Mouse (Mus musculus) liver, embryonic 16.5 days (tissue): ENCODE measurements around the gene Rubcn. TPM values are rescaled to one million over a fixed set of nuclear protein-coding genes. Genes with fewer than 3 reads are reported as not detected.

Experiments used
- ATAC-seq: fragments of 200-750 bp; cut with Nextera tagmentation; 2 replicates; pipeline ENCODE4 v1.8.0; 2017; ENCODE audit warnings: low read depth, mild to moderate bottlenecking, moderate number of reproducible peaks, moderate library complexity
- H3K27ac ChIP-seq: fragments of 300-500 bp; sonication (generic); 2 replicates; pipeline ENCODE4 v1.5.1; 2014; ENCODE audit warnings: mild to moderate bottlenecking, low read length
- H3K27me3 ChIP-seq: fragments of 300-500 bp; sonication (generic); 2 replicates; pipeline ENCODE4 v1.6.1; 2014; ENCODE audit warnings: low read depth, low read length, mixed read lengths; ENCODE audit not compliant: control insufficient read depth, insufficient read depth
- H3K36me3 ChIP-seq: fragments of 300-500 bp; sonication (generic); 2 replicates; pipeline ENCODE4 v1.6.1; 2014; ENCODE audit warnings: mild to moderate bottlenecking; ENCODE audit not compliant: control insufficient read depth, insufficient read depth
- H3K4me1 ChIP-seq: fragments of 300-500 bp; sonication (generic); 2 replicates; pipeline ENCODE4 v1.6.1; 2014; ENCODE audit warnings: low read depth, low read length, mixed read lengths; ENCODE audit not compliant: control insufficient read depth
- H3K4me2 ChIP-seq: fragments of 300-500 bp; sonication (generic); 2 replicates; pipeline ENCODE4 v1.6.1; 2014; ENCODE audit warnings: low read depth, low read length, mixed read lengths
- H3K4me3 ChIP-seq: fragments of 300-500 bp; sonication (generic); 2 replicates; pipeline ENCODE4 v1.5.1; 2014; ENCODE audit warnings: low read depth, mild to moderate bottlenecking, low read length
- H3K9ac ChIP-seq: fragments of 300-500 bp; sonication (generic); 2 replicates; pipeline ENCODE4 v1.6.1; 2014; ENCODE audit warnings: low read depth, low read length
- H3K9me3 ChIP-seq: fragments of 300-500 bp; sonication (generic); replicated peaks from 2 replicates; pipeline ENCODE4 v1.6.1; 2016; ENCODE audit warnings: low read length; ENCODE audit not compliant: control insufficient read depth
- WGBS: fragments of 180-500 bp; shearing (Covaris S2); extraction: QIAGEN DNeasy Blood & Tissue Kit; methylation state at CpG from one replicate; pipeline ENCODE4 v1.1.7; 2014; ENCODE audit not compliant: insufficient replicate concordance; 5-methylcytosine and 5-hydroxymethylcytosine counted together
- polyA plus RNA-seq: library from polyadenylated mRNA; unstranded; fragments of >200 nt; fragmentation: Nextera tagmentation; extraction: Ambion mirVana; gene quantifications from 2 replicates; pipeline ENCODE4 v1.2.1, GENCODE M21; 2015

Rubcn gene
- polyA plus RNA-seq, 1 experiment from 2014 or later, result 6.1 TPM

- WGBS, result 79% methylated on average over 11 of the region's 11 CpGs
- Histone ChIP-seq H3K4me3 (no peak overlapping the region), H3K4me1 (no peaks in the 10 kb centered on the region), H3K9ac (no peak overlapping the region), H3K27ac (no peak overlapping the region), H3K36me3 (no peaks in the 10 kb centered on the region), H3K27me3 (no peaks in the 10 kb centered on the region), H3K9me3 (no peaks in the 10 kb centered on the region), H3K4me2 (no peak overlapping the region)
- ATAC-seq, result no peak
Observed at GRCm38 (mm10) chr16:32829104-32829503, 48.5 kb downstream of the Rubcn start.

GRCm38 (mm10) chr16:32826521-32826920 is 51.0 kb downstream of the Rubcn start:
- no peak overlapping the region for H3K4me2 ChIP-seq
- no peaks in the 10 kb centered on the region for H3K27me3 ChIP-seq
- H3K9ac ChIP-seq, result no peak overlapping the region
- WGBS, result 90% methylated on average over 11 of the region's 11 CpGs
- H3K4me1 ChIP-seq, result no peaks in the 10 kb centered on the region
- no peak overlapping the region for H3K4me3 ChIP-seq
- H3K9me3 ChIP-seq, result no peaks in the 10 kb centered on the region
- no peaks in the 10 kb centered on the region for H3K36me3 ChIP-seq
- ATAC-seq, result no peak
- H3K27ac ChIP-seq, result no peak overlapping the region

GRCm38 (mm10) chr16:32825380-32825779 is 52.2 kb downstream of the Rubcn start:
- no peak overlapping the region for H3K27ac ChIP-seq
- 70% methylated on average over 12 of the region's 12 CpGs for WGBS
- no peaks in the 10 kb centered on the region for H3K36me3 ChIP-seq
- no peaks in the 10 kb centered on the region for H3K27me3 ChIP-seq
- no peak overlapping the region for H3K4me2 ChIP-seq
- H3K4me3 ChIP-seq, result no peak overlapping the region
- H3K9me3 ChIP-seq, result no peaks in the 10 kb centered on the region
- no peak for ATAC-seq
- H3K4me1 ChIP-seq, result no peaks in the 10 kb centered on the region
- H3K9ac ChIP-seq, result no peak overlapping the region

- Histone ChIP-seq H3K9ac (no peak overlapping the region), H3K27me3 (no peaks in the 10 kb centered on the region), H3K27ac (no peak overlapping the region), H3K4me3 (no peak overlapping the region), H3K36me3 (no peaks in the 10 kb centered on the region), H3K4me2 (no peak overlapping the region), H3K9me3 (no peaks in the 10 kb centered on the region), H3K4me1 (no peaks in the 10 kb centered on the region)
- ATAC-seq, result no peak
- 87% methylated on average over 13 of the region's 13 CpGs for WGBS
Observed at GRCm38 (mm10) chr16:32824061-32824460, 53.5 kb downstream of the Rubcn start.

GRCm38 (mm10) chr16:32823487-32823886 is 54.1 kb downstream of the Rubcn start:
- no peak for ATAC-seq
- Histone ChIP-seq H3K4me1 (no peaks in the 10 kb centered on the region), H3K4me3 (no peak overlapping the region), H3K9ac (no peak overlapping the region), H3K27me3 (no peaks in the 10 kb centered on the region), H3K4me2 (no peak overlapping the region), H3K27ac (no peak overlapping the region), H3K36me3 (no peaks in the 10 kb centered on the region), H3K9me3 (no peaks in the 10 kb centered on the region)
- WGBS, result 77% methylated on average over 8 of the region's 8 CpGs

- 62% methylated on average over 5 of the region's 5 CpGs for WGBS
- H3K9ac ChIP-seq, result no peak overlapping the region
- no peaks in the 10 kb centered on the region for H3K9me3 ChIP-seq
- H3K27me3 ChIP-seq, result no peaks in the 10 kb centered on the region
- no peaks in the 10 kb centered on the region for H3K36me3 ChIP-seq
- no peak overlapping the region for H3K4me3 ChIP-seq
- ATAC-seq, result no peak
- H3K4me1 ChIP-seq, result no peaks in the 10 kb centered on the region
- no peak overlapping the region for H3K27ac ChIP-seq
- no peak overlapping the region for H3K4me2 ChIP-seq
Observed at GRCm38 (mm10) chr16:32822881-32823280, 54.7 kb downstream of the Rubcn start.

GRCm38 (mm10) chr16:32822450-32822827 is 55.1 kb downstream of the Rubcn start:
- no peak overlapping the region for H3K4me3 ChIP-seq
- no peak overlapping the region for H3K27ac ChIP-seq
- H3K4me1 ChIP-seq, result no peaks in the 10 kb centered on the region
- ATAC-seq, result no peak
- no peaks in the 10 kb centered on the region for H3K27me3 ChIP-seq
- 37% methylated on average over 6 of the region's 6 CpGs for WGBS
- no peaks in the 10 kb centered on the region for H3K9me3 ChIP-seq
- H3K4me2 ChIP-seq, result no peak overlapping the region
- no peaks in the 10 kb centered on the region for H3K36me3 ChIP-seq
- no peak overlapping the region for H3K9ac ChIP-seq

- H3K27me3 ChIP-seq, result no peaks in the 10 kb centered on the region
- no peak for ATAC-seq
- WGBS, result 56% methylated on average over 10 of the region's 10 CpGs
Observed at GRCm38 (mm10) chr16:32821772-32822449, 55.7 kb downstream of the Rubcn start.

GRCm38 (mm10) chr16:32818441-32818840 is 59.1 kb downstream of the Rubcn start:
- H3K27me3 ChIP-seq, result no peaks in the 10 kb centered on the region

More at GRCm38 (mm10) chr16:32821772-32822449, 55.7 kb downstream of the Rubcn start:
- H3K4me2 ChIP-seq, result no peak overlapping the region
- H3K27ac ChIP-seq, result no peak overlapping the region
- H3K4me1 ChIP-seq, result no peaks in the 10 kb centered on the region
- H3K9ac ChIP-seq, result no peak overlapping the region
- no peaks in the 10 kb centered on the region for H3K36me3 ChIP-seq
- H3K4me3 ChIP-seq, result no peak overlapping the region
- H3K9me3 ChIP-seq, result no peaks in the 10 kb centered on the region

More at GRCm38 (mm10) chr16:32818441-32818840, 59.1 kb downstream of the Rubcn start:
- Histone ChIP-seq H3K4me1 (no peaks in the 10 kb centered on the region; the same call in 1 of the 2 replicates), H3K27ac (no peak overlapping the region), H3K9me3 (no peaks in the 10 kb centered on the region), H3K9ac (no peak overlapping the region), H3K4me3 (no peak overlapping the region), H3K36me3 (no peaks in the 10 kb centered on the region), H3K4me2 (no peak overlapping the region)
- no peak for ATAC-seq
- WGBS, result 73% methylated on average over 5 of the region's 5 CpGs
